Mouse (Mus musculus) CH12.LX (cell line): ENCODE measurements around the gene Faap24. TPM values are rescaled to one million over a fixed set of nuclear protein-coding genes. Genes with fewer than 3 reads are reported as not detected.

Source experiments
- DNase-seq: peaks from one replicate; pipeline ENCODE4 v3.0.0-alpha.2; 2013; ENCODE audit errors: extremely low read depth
- H3K27ac ChIP-seq: 2 replicates; pipeline ENCODE4 v1.5.1; 2012; ENCODE audit warnings: low read depth, mild to moderate bottlenecking, control low read depth, moderate library complexity; ENCODE audit not compliant: insufficient read depth
- H3K27me3 ChIP-seq: replicated peaks from 2 replicates; pipeline ENCODE3; 2012; ENCODE audit warnings: inconsistent platforms
- H3K36me3 ChIP-seq, 2 experiments: replicated peaks in 1 of 2; 2 replicates each; pipeline versions ENCODE3 to v1.6.1; 2012; ENCODE audit warnings: inconsistent platforms in 1 of 2, low read length in 1 of 2, mild to moderate bottlenecking in 1 of 2, mixed read lengths in 1 of 2, moderate library complexity in 1 of 2; ENCODE audit not compliant: control insufficient read depth in 1 of 2, insufficient read depth in 1 of 2
- H3K4me1 ChIP-seq, 2 experiments: 2 replicates each; pipeline ENCODE4 v1.6.1; 2012; ENCODE audit warnings: inconsistent platforms in 1 of 2, moderate library complexity in 1 of 2; ENCODE audit not compliant: insufficient read depth in 2 of 2, control insufficient read depth in 1 of 2
- H3K4me2 ChIP-seq: 2 replicates; pipeline ENCODE4 v1.6.1; 2012; ENCODE audit warnings: low read depth, mild to moderate bottlenecking, control low read depth; ENCODE audit not compliant: poor library complexity, insufficient read depth, severe bottlenecking
- H3K4me3 ChIP-seq, 3 experiments: fragments of 150-350 bp in 1 of 3; sonication (generic) in 1 of 3; replicated peaks in 1 of 3; 2 replicates each; pipeline versions ENCODE3 to v1.5.1; 2011 to 2012; ENCODE audit warnings: low read depth in 2 of 3, low read length in 2 of 3, mild to moderate bottlenecking in 2 of 3, moderate library complexity in 2 of 3, control low read depth in 1 of 3, improper control_type of control experiment in 1 of 3, inconsistent platforms in 1 of 3, mixed read lengths in 1 of 3; ENCODE audit not compliant: poor library complexity in 1 of 3
- H3K79me2 ChIP-seq: replicated peaks from 2 replicates; pipeline ENCODE4 v1.6.1; 2012; ENCODE audit warnings: mild to moderate bottlenecking, moderate library complexity; ENCODE audit not compliant: control insufficient read depth, poor library complexity, insufficient read depth, severe bottlenecking; ENCODE audit errors: extremely low read depth
- H3K9ac ChIP-seq: 2 replicates; pipeline ENCODE4 v1.6.1; 2012; ENCODE audit warnings: low read depth, mild to moderate bottlenecking, control low read depth, moderate library complexity; ENCODE audit not compliant: insufficient read depth
- H3K9me3 ChIP-seq: replicated peaks from 2 replicates; pipeline ENCODE3; 2012; ENCODE audit warnings: low read length, inconsistent platforms, mixed read lengths
- BHLHE40 ChIP-seq: IDR thresholded peaks from 2 replicates; pipeline ENCODE4 v1.6.1; 2011; ENCODE audit warnings: mild to moderate bottlenecking, low read depth, low read length, improper control_type of control experiment
- CTCF ChIP-seq, 2 experiments: IDR thresholded peaks in 1 of 2; conservative IDR thresholded peaks in 1 of 2; 2 replicates each; pipeline ENCODE4 v1.5.1; 2011 to 2012; ENCODE audit warnings: low read depth in 2 of 2, low read length in 2 of 2, improper control_type of control experiment in 1 of 2, inconsistent platforms in 1 of 2, mild to moderate bottlenecking in 1 of 2, moderate library complexity in 1 of 2
- E2F4 ChIP-seq: IDR thresholded peaks from 2 replicates; pipeline ENCODE4 v1.6.1; 2011; ENCODE audit warnings: low read depth, low read length, improper control_type of control experiment; ENCODE audit not compliant: insufficient replicate concordance
- GABPA ChIP-seq: IDR thresholded peaks from 2 replicates; pipeline ENCODE4 v1.6.1; 2012; ENCODE audit warnings: low read depth, low read length, improper control_type of control experiment, inconsistent platforms; ENCODE audit not compliant: insufficient replicate concordance
- HCFC1 ChIP-seq: IDR thresholded peaks from 2 replicates; pipeline ENCODE4 v1.6.1; 2012; ENCODE audit warnings: low read depth, mild to moderate bottlenecking, inconsistent platforms, low read length, improper control_type of control experiment
- IRF4 ChIP-seq: IDR thresholded peaks from 2 replicates; pipeline ENCODE4 v1.6.1; 2014; ENCODE audit warnings: low read depth, mild to moderate bottlenecking, inconsistent platforms, low read length, improper control_type of control experiment
- JUN ChIP-seq: IDR thresholded peaks from 2 replicates; pipeline ENCODE4 v1.6.1; 2011; ENCODE audit warnings: low read depth, mild to moderate bottlenecking, low read length, improper control_type of control experiment, moderate library complexity; ENCODE audit not compliant: insufficient read depth
- JUND ChIP-seq: conservative IDR thresholded peaks from 2 replicates; pipeline ENCODE4 v1.6.1; 2011; ENCODE audit warnings: low read depth, low read length, improper control_type of control experiment
- MEF2A ChIP-seq: IDR thresholded peaks from 2 replicates; pipeline ENCODE4 v1.6.1; 2014; ENCODE audit warnings: low read depth, mild to moderate bottlenecking, inconsistent platforms, low read length, improper control_type of control experiment, borderline replicate concordance
- MXI1 ChIP-seq: IDR thresholded peaks from 2 replicates; pipeline ENCODE4 v1.6.1; 2011; ENCODE audit warnings: mild to moderate bottlenecking, low read depth, low read length, improper control_type of control experiment
- MYC ChIP-seq: IDR thresholded peaks from 2 replicates; pipeline ENCODE4 v1.6.1; 2011; ENCODE audit warnings: low read depth, mild to moderate bottlenecking, improper control_type of control experiment, low read length
- NELFE ChIP-seq: IDR thresholded peaks from 2 replicates; pipeline ENCODE4 v1.6.1; 2011; ENCODE audit warnings: low read depth, low read length, improper control_type of control experiment
- NRF1 ChIP-seq: IDR thresholded peaks from 2 replicates; pipeline ENCODE4 v1.6.1; 2014; ENCODE audit warnings: low read depth, mild to moderate bottlenecking, inconsistent platforms, low read length, improper control_type of control experiment, moderate library complexity
- SIN3A ChIP-seq: IDR thresholded peaks from 2 replicates; pipeline ENCODE4 v1.6.1; 2012; ENCODE audit warnings: low read length, improper control_type of control experiment, inconsistent platforms
- TCF12 ChIP-seq: IDR thresholded peaks from 2 replicates; pipeline ENCODE4 v1.6.1; 2014; ENCODE audit warnings: low read depth, mild to moderate bottlenecking, inconsistent platforms, low read length, improper control_type of control experiment
- UBTF ChIP-seq: IDR thresholded peaks from 2 replicates; pipeline ENCODE4 v1.6.1; 2012; ENCODE audit warnings: low read depth, mild to moderate bottlenecking, inconsistent platforms, low read length, improper control_type of control experiment, moderate library complexity
- USF2 ChIP-seq: conservative IDR thresholded peaks from 2 replicates; pipeline ENCODE4 v1.6.1; 2011; ENCODE audit warnings: low read depth, low read length, improper control_type of control experiment
- ZKSCAN1 ChIP-seq: IDR thresholded peaks from 2 replicates; pipeline ENCODE4 v1.6.1; 2012; ENCODE audit warnings: low read depth, inconsistent platforms, low read length, improper control_type of control experiment, borderline replicate concordance
- ZNF384 ChIP-seq: IDR thresholded peaks from 2 replicates; pipeline ENCODE4 v1.6.1; 2012; ENCODE audit warnings: low read depth, low read length, improper control_type of control experiment, inconsistent platforms
- dilution Hi-C: fragments of 300-500 bp; cut with MboI; formaldehyde crosslinking; loops from 2 replicates; pipeline ENCODE4 v1.14.3; 2020; ENCODE audit warnings: low sequenced_read_pairs; ENCODE audit not compliant: extremely low pct_unique_long_range_greater_than_20kb, extremely low pct_ligation_motif_present
- in situ Hi-C: fragments of 300-500 bp; cut with MboI; formaldehyde crosslinking; loops from 3 replicates; pipeline ENCODE4 v1.14.3; 2019; ENCODE audit warnings: low sequenced_read_pairs, low pct_ligation_motif_present, low pct_unique_long_range_greater_than_20kb, mixed read lengths
- polyA plus RNA-seq: library from polyadenylated mRNA; unstranded; fragments of >175 nt; gene quantifications from 2 replicates; pipeline ENCODE4 v1.2.1, GENCODE M21; 2012; ENCODE audit warnings: low read depth; ENCODE audit not compliant: insufficient read length
- total RNA-seq, 2 experiments: library from RNA; depleted of rRNA; stranded (reverse); fragments of 300-350 nt in 1 of 2; fragments of >200 nt in 1 of 2; gene quantifications; 2 replicates each; pipeline ENCODE4 v1.2.3; 2012 to 2014

Faap24 gene
- total and polyA plus RNA-seq, 3 experiments, result 17.6 to 55.1 (median 23.1) TPM

DNA sequence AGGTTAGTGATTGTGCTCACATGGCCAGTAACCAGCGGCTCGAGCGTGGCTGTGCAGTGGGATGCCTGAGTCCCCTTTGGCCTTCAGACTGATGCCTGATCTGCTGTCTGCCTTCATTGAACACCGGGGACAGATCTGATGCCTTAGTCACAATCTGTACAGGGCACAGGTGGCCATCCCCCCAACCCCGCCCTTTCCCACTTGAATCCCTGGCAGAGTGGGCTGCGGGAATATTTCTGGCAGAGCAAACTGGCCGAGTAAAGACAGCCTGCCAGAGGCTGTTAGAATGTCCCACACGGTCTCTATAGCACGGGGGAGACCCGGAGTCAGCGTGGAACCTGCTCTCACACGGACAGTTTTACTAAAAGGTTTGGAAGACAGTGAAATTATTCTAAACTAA lies 39.0 kb downstream of the Faap24 start:
- H3K27ac ChIP-seq, result no peak overlapping the region
- no peak for DNase-seq
- H3K4me1 ChIP-seq, result no peaks in the 10 kb centered on the region
- no peaks in the 10 kb centered on the region for H3K79me2 ChIP-seq
- no peaks in the 10 kb centered on the region for H3K9me3 ChIP-seq
- H3K4me3 ChIP-seq, result no peak overlapping the region
- in situ Hi-C loops (no loop called here), dilution Hi-C loops (no loop called here)
- peaks cover 15% of the 10 kb centered on the region for H3K27me3 ChIP-seq
- H3K9ac ChIP-seq, result no peak overlapping the region
- no peaks in the 10 kb centered on the region for H3K36me3 ChIP-seq
- no peak for TF ChIP-seq JUND
- TF ChIP-seq GABPA, result no peak
- no peak for TF ChIP-seq HCFC1
- no peak for TF ChIP-seq E2F4
- TF ChIP-seq ZKSCAN1, result no peak
- TF ChIP-seq USF2, result no peak
- no peak for TF ChIP-seq NELFE
- no peak for TF ChIP-seq IRF4
- no peak for TF ChIP-seq CTCF (conservative IDR thresholded peaks at IDR 0.05 in 1 of 2, IDR thresholded peaks at IDR 0.05 in 1 of 2; ENCODE audit: low read depth in 2 of 2, low read length in 2 of 2)
- TF ChIP-seq MXI1, result no peak
- no peak for TF ChIP-seq ZNF384
- no peak for TF ChIP-seq UBTF
- H3K4me2 ChIP-seq, result no peak overlapping the region

DNA sequence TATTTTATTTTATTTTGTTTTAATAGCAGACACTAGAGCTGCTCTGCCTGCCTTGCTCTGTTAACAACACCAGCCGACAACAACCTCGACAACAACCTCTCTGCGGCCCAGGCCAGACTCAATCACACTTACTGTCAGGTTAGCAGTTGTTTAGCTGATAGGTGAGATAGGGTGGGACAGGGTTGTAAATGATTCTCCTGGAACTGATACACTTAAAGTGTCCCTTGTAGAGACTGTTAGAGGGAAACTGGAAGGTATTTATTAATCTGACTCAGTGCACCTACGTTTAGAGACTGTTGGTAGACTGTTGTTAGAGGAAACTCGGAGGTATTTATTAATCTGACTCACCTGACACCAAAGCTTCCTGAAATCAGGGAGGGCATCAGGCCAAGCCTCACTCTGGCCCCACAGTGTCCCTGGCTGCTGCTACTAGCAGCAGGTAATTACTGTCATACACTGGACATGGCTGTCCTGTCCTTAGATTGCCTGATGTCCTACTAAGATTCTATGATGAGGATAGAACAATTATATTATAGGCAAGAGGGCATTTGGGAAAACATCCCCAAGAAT lies 41.2 kb downstream of the Faap24 start:
- H3K9me3 ChIP-seq, result no peaks in the 10 kb centered on the region

More for the DNA sequence above, 41.2 kb downstream of the Faap24 start:
- H3K79me2 ChIP-seq, result no peaks in the 10 kb centered on the region
- H3K27me3 ChIP-seq, result peaks cover 17% of the 10 kb centered on the region
- no peak for TF ChIP-seq E2F4
- TF ChIP-seq MYC, result no peak
- TF ChIP-seq IRF4, result no peak
- TF ChIP-seq TCF12, result no peak
- TF ChIP-seq MEF2A, result no peak
- TF ChIP-seq SIN3A, result no peak
- TF ChIP-seq JUN, result no peak
- no peak for TF ChIP-seq NRF1
- no peak for TF ChIP-seq BHLHE40
- no peak for TF ChIP-seq CTCF (conservative IDR thresholded peaks at IDR 0.05 in 1 of 2, IDR thresholded peaks at IDR 0.05 in 1 of 2; ENCODE audit: low read depth in 2 of 2, low read length in 2 of 2)
- H3K4me1 ChIP-seq, result no peaks in the 10 kb centered on the region
- no peak overlapping the region for H3K4me3 ChIP-seq
- no peak overlapping the region for H3K27ac ChIP-seq
- DNase-seq, result no peak
- H3K36me3 ChIP-seq, result no peaks in the 10 kb centered on the region
- in situ Hi-C loops (no loop called here), dilution Hi-C loops (no loop called here)
- no peak overlapping the region for H3K9ac ChIP-seq
- no peak overlapping the region for H3K4me2 ChIP-seq
